Mouse (Mus musculus): ENCODE measurements around the gene Krtap9-1.
"Not testable (repeated sequence)": the region's sequence is repeated elsewhere in the genome, so short reads cannot be mapped to it uniquely, and the experiment has no call there.

The Krtap9-1 gene

GRCm38 (mm10) chr11:99873089-99873488 lies at the start of gene Krtap9-1:
Krtap9-1 (plus strand) TSS chr11:99873389.
- not testable (repeated sequence) for DNase-seq (ENCODE audit: low spot score)

- no peak for DNase-seq (ENCODE audit: low spot score)
These were observed 35.2 kb upstream of the Krtap9-1 start, which contains the start of gene 2300003K06Rik for GRCm38 (mm10) chr11:99837966-99838365. 2300003K06Rik (minus strand) TSS chr11:99838066.

- no peak for DNase-seq (ENCODE audit: low spot score)
These were observed 31.0 kb upstream of the Krtap9-1 start for GRCm38 (mm10) chr11:99842185-99842584.

GRCm38 (mm10) chr11:99846746-99847145 lies 26.4 kb upstream of the Krtap9-1 start:
- no peak for DNase-seq (ENCODE audit: low spot score)

GRCm38 (mm10) chr11:99851508-99851907 lies 21.7 kb upstream of the Krtap9-1 start, which contains the start of gene Krtap4-16:
Krtap4-16 (minus strand) TSS chr11:99851608.
- DNase-seq (ENCODE audit: low spot score) = no peak

GRCm38 (mm10) chr11:99854121-99854520 lies 19.1 kb upstream of the Krtap9-1 start:
- no peak for DNase-seq (ENCODE audit: low spot score)

- no peak for DNase-seq (ENCODE audit: low spot score)
These were observed 15.6 kb upstream of the Krtap9-1 start, which contains the start of gene Gm11568 for GRCm38 (mm10) chr11:99857617-99858016. Gm11568 (plus strand) TSS chr11:99857917.

GRCm38 (mm10) chr11:99858761-99859160 lies 14.4 kb upstream of the Krtap9-1 start:
- DNase-seq (ENCODE audit: low spot score) = no peak

GRCm38 (mm10) chr11:99864176-99864575 lies 9.0 kb upstream of the Krtap9-1 start, which contains the start of gene Gm11559:
Gm11559 (plus strand) TSS chr11:99864476.
- DNase-seq (ENCODE audit: low spot score) = not testable (repeated sequence)

GRCm38 (mm10) chr11:99878887-99879286 lies 5.7 kb downstream of the Krtap9-1 start, which contains the start of gene Gm11567:
Gm11567 (plus strand) TSS chr11:99879187.
- DNase-seq (ENCODE audit: low spot score) = not testable (repeated sequence)

- no peak for DNase-seq (ENCODE audit: low spot score)
These were observed 34.4 kb downstream of the Krtap9-1 start, which contains the start of gene Krtap31-1 for GRCm38 (mm10) chr11:99907620-99908019. Krtap31-1 (plus strand) TSS chr11:99907920.

- no peak for DNase-seq (ENCODE audit: low spot score)
These were observed 41.3 kb downstream of the Krtap9-1 start, which contains the start of gene Gm11565 for GRCm38 (mm10) chr11:99914451-99914850. Gm11565 (plus strand) TSS chr11:99914751.

Measured in left cerebral cortex, adult 11 months (tissue).